Mouse (Mus musculus) yolk sac, embryonic 10.5 days (tissue): Measurements from ENCODE around the gene Nsg1.
A peak's percentile ranks its signal among the peaks of the same experiment; 100 is the strongest.

Source experiments
- DNase-seq: peaks from one replicate; pipeline ENCODE4 v3.0.0-alpha.2; 2017; ENCODE audit warnings: low spot score

Gene Nsg1

GRCm38 (mm10) chr5:38159634-38160413 lies at the start of gene Nsg1:
Gene Nsg1 (minus strand): TSS chr5:38159907.
- no peak for DNase-seq

- no peak for DNase-seq
These were observed 49.3 kb upstream of the Nsg1 start for GRCm38 (mm10) chr5:38208985-38209384.

- DNase-seq: no peak
These were observed 45.6 kb upstream of the Nsg1 start for GRCm38 (mm10) chr5:38205303-38205726.

GRCm38 (mm10) chr5:38199686-38200085 lies 40.0 kb upstream of the Nsg1 start:
- DNase-seq: no peak

GRCm38 (mm10) chr5:38197482-38197823 lies 37.7 kb upstream of the Nsg1 start:
- DNase-seq: peak; percentile 72

GRCm38 (mm10) chr5:38196821-38197481 lies 37.2 kb upstream of the Nsg1 start:
- DNase-seq: no peak

- DNase-seq: no peak
These were observed 36.2 kb upstream of the Nsg1 start for GRCm38 (mm10) chr5:38195941-38196340.

- no peak for DNase-seq
These were observed 35.2 kb upstream of the Nsg1 start for GRCm38 (mm10) chr5:38194946-38195345.

- no peak for DNase-seq
These were observed 31.2 kb upstream of the Nsg1 start for GRCm38 (mm10) chr5:38190907-38191306.

- DNase-seq: no peak
These were observed 27.3 kb upstream of the Nsg1 start for GRCm38 (mm10) chr5:38187006-38187405.

GRCm38 (mm10) chr5:38184688-38185285 lies 25.1 kb upstream of the Nsg1 start:
- no peak for DNase-seq

GRCm38 (mm10) chr5:38174256-38174912 lies 14.7 kb upstream of the Nsg1 start:
- DNase-seq: no peak

GRCm38 (mm10) chr5:38173766-38174165 lies 14.1 kb upstream of the Nsg1 start:
- DNase-seq: no peak

- no peak for DNase-seq
These were observed 8.8 kb upstream of the Nsg1 start for GRCm38 (mm10) chr5:38168497-38168896.

- peak; percentile 35 for DNase-seq
These were observed 617 bp downstream of the Nsg1 start for GRCm38 (mm10) chr5:38158947-38159633.

GRCm38 (mm10) chr5:38158501-38158946 lies 1.2 kb downstream of the Nsg1 start:
- DNase-seq: no peak

GRCm38 (mm10) chr5:38157481-38158020 lies 2.2 kb downstream of the Nsg1 start:
- no peak for DNase-seq

- no peak for DNase-seq
These were observed 6.1 kb downstream of the Nsg1 start for GRCm38 (mm10) chr5:38153636-38154035.

- no peak for DNase-seq
These were observed 7.3 kb downstream of the Nsg1 start for GRCm38 (mm10) chr5:38152201-38153108.

- no peak for DNase-seq
These were observed 8.4 kb downstream of the Nsg1 start for GRCm38 (mm10) chr5:38151264-38151663.

- no peak for DNase-seq
These were observed 13.2 kb downstream of the Nsg1 start for GRCm38 (mm10) chr5:38146524-38146923.
